Mouse (Mus musculus): Measurements from ENCODE around the gene Prr36.

Prr36 gene

DNA sequence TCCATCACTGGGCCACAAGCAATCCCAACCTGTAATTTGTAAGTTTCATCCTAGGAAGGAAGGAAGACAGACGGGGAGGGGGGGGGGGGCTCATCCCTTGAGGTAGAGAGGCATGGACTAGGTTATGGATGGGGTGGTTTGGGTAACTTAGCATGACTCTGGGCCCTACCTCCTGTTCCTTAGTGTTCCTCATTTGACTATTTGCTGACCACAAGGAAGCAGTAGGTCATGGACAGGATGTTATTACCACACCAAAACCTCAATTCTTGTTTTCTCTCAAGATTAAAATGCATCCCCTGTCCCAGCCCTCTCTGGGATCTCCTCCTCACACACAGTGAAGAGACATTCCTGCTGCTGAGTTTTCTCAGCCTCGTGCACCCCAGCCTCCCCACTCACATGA is 15.9 kb downstream of the Prr36 start:
- DNase-seq (ENCODE audit: low read depth): no peak

DNA sequence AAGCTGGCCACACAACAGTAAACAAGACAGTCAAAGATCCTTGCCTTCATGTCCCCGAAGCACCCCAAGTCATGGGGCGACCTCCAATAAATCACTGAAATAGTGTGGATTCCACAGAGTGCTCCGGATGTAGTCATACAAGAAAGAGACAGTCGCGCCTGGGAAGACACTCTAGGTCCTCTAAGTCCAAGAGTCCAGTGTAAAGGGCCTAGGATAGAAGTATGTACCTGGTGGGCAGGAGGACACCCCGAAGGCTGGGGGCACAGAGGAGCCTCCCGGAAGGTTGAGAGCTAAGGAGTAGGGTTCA is 23.7 kb downstream of the Prr36 start:
- no peak for DNase-seq (ENCODE audit: low read depth)

DNA sequence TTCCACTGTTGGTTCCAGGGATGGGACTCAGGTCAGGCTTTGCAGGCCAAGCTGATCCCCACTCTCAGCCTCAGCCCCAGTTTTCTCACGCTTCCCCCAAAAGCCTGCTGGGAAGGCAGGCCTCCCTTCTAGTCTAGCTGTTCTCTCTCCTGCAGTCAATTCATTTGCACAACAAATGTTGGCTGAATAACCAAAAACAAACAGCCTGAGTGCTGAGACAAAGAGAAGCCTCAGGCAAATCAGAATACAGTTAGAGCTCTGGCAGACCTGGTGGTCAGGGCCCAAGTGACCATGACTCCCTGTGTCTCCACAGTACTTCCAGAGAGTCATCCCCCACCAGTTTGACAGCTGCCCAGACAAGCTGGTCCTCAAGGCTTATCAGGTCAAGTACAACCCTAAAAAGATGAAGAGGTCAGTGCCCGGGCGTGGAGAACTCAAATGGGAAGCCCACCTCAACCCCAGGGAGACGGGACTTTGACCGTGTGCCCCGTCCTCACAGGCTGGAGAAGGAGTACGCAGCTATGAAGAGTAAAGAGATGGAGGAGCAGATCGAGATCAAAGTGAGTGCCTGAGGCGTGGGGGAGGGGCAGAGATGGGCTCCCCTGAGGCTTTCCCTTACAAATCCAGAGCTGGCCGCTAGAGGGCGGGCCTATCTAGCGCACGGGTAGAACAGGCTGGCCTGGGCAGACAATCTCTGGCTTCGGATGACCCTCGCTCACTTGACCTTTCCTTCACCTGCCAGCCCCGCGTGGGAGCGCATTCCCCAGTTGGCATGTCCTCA is 24.3 kb downstream of the Prr36 start:
- no peak for DNase-seq (ENCODE audit: low read depth)

DNA sequence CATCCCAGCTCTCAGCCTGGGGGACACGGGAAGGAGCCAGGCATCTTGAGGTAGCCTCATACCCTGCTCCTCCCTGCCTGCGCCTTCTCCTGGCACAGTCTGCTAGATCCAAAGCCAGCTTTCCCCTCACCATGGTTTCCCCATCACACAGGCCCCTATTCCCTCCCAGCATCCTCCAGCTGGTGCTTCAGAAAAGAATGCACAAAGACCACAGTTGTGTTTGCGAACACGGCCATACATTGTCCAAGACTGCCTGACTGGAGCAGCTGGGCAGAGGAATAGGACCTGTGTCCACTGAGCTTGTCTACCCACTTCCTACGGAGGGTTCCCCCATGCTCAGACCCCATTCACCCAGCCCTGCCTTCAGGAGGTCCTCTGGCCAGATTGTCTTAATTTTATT is 25.0 kb downstream of the Prr36 start:
- no peak for DNase-seq (ENCODE audit: low read depth)

DNA sequence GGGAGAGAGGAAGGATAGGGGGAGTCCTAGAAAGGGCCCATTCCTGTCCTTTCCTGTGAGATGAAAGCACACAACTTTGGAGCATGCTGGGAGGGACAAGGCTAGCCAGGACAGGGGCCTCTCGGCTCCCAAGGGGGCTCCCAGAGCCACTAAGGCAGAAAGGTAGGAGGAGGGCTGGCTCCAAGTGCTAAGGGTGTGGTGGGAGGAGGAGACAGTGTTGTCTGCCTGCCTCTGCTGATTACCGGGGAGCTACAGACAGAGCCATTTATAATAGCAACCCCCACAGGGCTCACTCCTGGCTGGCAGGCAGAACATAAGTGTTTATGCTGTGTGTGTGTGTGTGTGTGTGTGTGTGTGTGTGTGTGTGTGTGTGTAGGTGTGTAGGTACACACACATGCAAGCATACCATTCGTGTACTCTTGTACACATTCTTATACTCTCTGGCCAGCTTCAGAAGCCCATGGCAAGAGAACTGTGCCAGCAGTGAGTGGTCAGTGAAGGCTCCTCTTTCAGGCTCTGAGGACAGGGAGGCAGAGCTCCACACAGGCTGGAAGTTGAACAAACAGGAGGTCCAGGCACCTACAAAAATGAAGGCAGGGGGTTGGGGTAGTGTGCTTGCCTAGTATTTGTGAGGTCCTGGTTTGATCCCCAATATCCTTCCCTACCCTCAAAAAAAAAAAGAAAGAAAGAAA is 28.1 kb downstream of the Prr36 start:
- DNase-seq (ENCODE audit: low read depth): no peak

DNA sequence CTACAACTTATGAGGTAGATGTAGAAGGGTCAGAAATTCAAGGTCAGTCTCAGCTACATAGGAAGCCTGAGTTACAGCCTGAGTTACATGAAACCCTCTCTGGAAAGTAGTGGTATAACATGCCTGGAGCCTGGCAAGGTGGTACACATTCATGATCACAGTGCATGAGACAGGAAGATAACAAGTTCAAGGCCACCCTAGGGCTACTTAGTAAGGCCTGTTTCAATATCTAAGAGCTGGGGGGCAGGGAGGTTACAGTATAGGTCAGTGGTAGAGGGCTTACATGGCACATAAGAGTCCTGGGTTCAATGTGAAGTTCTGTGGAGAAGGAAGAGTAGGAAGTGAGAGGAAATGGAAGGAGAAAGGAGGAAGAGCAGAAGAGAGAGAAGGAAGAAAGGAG is 28.7 kb downstream of the Prr36 start:
- no peak for DNase-seq (ENCODE audit: low read depth)

DNA sequence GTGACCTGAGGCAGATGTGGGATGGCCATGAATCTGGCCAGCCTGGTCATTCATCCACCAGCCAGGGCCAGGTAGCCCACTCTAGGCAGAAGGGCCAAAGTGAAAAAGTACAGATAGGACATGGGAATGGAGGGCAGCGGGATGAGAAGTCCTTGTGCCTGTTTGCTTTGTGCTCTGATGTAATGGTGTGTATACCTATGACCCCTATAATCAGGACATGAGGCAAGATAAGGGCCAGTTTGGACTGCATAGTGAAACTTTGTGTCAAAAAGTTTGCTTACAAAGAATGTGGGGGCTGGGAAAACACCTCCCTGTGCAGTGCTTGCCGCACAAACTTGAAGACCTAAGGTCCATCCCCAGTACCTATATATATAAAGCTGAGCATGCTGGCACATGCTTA is 31.1 kb downstream of the Prr36 start:
- no peak for DNase-seq (ENCODE audit: low read depth)

DNA sequence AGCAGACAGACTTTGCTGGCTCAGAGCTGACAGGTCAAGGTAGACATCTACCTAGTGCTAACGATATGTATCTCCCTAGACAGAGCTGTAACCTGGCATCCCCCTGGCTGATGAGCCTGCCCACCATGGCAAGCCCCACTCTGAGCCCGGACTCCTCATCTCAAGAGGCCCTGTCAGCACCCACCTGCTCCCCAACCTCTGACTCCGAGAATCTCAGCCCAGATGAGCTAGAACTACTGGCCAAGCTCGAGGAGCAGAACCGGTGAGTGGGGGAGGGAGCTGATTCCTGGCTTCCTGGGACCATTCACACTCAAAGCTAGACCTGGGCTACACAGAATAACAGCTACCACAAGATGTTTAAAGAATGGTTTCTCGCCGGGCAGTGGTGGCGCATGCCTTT is 33.9 kb downstream of the Prr36 start:
- DNase-seq (ENCODE audit: low read depth): no peak

DNA sequence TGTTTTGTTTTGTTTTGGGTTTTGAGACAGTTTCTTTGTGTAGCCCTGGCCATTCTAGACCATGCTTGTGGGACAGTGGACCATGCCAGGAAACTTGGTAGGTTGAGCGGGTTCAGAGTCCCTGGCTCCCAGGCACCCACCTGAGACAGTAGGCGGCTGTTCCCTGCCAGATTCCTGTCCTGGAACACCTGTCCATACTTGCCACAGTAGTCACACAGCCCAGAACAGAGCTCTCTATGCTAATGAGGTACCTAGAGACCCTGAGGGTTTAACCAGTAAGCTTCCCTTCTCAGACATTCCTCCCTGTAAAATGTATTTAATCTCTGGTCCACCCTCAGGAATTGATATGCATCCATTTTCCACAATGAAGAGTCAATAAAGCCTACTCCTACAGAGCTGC is 43.2 kb downstream of the Prr36 start:
- no peak for DNase-seq (ENCODE audit: low read depth)

DNA sequence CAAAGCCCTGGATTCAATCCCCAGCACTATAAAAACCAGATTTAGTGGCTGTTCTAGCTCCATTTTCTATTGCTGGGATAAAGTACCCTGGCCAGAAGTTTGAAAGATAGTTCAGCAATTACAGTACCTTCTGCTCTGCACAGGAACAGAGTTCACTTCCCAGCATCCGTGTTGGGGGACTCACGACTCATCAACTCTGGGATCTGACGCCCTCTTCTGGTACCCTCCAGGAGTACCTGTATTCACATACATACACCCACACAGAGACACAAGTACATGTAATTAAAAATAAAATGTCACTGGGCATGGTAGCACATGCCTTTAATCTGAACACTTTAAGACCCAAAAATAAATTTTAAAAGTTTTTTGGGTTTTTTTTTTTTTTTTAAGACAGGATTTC is 44.8 kb downstream of the Prr36 start:
- DNase-seq (ENCODE audit: low read depth): no peak

DNA sequence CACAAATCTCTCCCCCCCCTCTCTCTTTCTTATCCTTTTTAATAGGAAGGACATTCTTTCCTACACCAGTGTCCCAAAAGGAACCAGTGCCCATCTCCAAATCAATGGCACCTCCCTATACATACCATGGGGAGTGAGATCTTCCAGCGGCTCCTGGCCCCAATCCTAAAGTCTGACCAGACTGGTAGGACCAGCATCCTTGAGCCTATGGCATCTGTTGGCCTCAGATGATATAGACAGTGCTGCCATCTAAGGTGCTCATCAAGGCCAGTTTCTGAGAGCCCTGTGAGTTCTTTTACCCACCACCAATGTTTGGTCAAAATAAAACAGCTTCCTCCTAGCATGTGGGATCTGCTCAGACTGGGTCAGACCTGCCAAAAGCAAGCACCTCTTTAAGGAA is 49.3 kb downstream of the Prr36 start:
- DNase-seq (ENCODE audit: low read depth): no peak

DNA sequence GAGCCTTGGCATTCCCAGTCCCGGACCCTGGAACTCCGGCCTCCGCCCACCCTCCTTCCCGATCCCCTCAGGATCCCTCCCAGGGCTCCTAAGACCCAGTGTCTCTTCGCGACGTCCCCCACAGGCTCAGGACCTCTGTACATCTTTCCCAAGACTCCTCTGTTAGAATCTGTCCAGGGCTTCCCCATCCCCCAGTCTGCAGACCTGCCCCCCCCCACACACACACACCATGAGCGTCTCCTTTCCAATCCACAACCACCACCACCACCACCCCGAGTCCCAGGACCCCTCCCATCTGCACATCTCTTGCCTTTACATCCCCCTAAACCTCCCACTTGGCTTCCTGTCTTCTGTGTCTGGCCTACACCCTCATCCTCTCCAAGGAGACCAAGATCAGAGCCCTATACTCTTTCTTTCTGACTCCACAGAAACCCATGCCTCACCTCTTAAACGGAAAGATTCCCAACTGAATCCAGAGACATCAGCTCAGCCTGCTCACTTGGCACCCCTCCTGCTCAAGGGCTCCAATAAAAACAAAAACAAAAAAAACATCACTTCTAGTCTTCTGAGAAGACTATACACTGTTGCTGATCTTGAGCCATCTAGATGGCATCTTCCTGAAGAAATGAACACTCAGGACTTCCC is 50.3 kb downstream of the Prr36 start:
- DNase-seq (ENCODE audit: low read depth): no peak

DNA sequence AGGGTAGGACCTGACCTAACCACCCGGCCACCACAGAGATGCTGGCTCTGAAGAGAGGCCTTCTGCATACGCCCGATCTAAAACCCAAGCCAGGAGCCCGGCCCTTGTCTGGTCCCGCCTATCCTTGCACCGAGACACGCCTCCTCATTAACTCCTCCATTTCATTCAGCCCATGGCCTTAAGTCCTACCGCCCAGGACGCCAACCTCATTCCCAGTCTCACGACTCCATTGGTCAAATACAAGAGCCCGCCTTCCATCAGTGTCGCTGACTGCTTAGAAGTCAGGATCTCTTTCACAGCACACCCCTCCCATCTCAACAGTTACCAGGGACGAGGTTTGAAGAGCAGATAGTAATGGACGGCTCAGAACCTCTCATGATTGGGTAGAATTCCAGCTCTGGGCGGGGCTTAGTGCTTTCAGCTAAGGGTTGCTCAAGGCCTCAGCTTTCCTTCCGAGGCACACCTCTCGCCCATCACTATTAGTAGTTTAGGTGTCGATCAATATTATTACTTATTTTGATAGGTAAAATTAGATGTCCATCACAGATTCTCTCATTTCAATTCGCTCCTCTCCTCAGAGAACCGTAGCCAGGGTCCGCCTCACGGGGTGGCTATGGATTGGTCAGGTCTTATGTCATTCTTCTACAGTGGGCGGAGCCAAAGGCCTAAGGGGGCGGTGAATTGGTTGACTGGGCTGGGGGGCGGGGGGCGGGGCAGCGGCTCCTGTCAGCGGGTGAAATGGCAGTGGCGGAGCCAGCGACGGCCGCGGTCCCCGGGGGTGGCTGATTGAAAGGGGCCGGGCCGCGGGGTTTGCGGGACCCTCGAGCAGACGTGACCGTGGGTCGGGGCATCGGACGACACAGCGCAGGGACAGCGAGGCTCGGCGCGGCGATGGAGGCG is 51.2 kb downstream of the Prr36 start, which contains the start of gene Evi5l:
TSS of gene Evi5l (plus strand) at position 716 of the 900 bp plus-strand sequence.
- peak; percentile 100 for DNase-seq (ENCODE audit: low read depth)

DNA sequence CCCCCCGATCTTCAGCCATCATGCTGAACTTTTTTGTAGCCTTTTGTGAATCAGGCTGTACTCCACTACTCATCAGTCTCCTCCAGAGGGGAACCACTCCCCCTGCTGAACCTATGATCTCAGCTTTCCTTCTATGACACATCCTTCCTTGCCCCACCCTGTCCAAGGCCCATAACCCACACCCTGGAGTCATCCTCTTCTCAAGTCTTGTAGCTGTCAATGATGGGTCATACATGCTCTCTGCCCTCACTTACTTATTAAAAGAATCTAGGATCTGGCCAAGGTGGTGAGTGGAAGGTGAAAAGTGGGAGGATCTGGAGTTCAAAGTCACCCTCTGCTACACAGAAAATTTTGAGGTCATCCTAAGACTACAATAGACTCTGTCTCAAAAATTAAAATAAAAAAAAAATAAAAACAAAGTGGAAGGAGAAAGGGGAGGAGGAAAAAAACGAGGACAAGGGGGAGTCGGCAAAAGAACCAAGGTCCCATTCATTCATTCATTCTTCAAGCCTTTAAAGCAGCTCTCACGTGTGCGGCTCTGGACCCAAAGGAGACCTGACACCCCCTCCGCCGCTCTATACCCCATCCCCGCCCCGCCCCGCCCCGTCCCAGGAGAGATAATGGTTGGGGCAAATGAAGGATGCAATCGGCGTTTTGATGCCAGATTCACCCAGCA is 51.9 kb downstream of the Prr36 start:
- peak; percentile 7 for DNase-seq (ENCODE audit: low read depth)

DNA sequence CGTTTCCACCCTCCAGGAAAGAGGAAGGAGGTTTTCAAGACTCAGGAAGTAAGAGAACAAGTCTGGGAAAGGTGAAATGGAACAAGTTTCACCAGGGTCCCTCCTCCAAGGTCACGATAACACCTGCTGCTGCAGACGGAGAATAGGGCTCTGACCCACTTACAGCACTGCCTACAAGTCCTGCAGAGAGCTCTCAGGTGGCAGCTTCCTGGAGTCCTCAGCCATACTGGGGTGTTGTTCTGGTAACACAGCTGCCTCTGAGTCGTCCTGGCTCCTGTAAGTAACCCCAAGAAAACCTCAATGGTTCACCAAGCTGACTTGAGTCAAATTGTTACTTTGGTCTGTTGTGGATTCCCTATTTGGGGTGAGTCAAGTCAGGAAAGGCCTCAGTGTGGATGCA is 54.5 kb downstream of the Prr36 start:
- DNase-seq (ENCODE audit: low read depth): no peak

Measured in fibroblast of lung, adult 2 months (primary cell).